ENCODE assay signal across 18 mouse cellular contexts in genomic region chr12:5266773-5267172, GRCm38 (mm10).
DNase-seq lines count a peak whose midpoint lies in the region; ATAC-seq lines count a peak whose summit lies in the region.
"Had no signal": no experiment of that assay in that cellular context is flagged by ENCODE, and none has a peak within 500 bp of the region (broad histone marks: within the 10 kb centered on the region; RNA-seq: fewer than 3 reads in every experiment).

No protein-coding gene starts in this region.

- peaks cover 4% of the 10 kb centered on the region; the same call in 1 of the 2 replicates for H3K36me3 ChIP-seq in hindbrain, embryonic 10.5 days
- H3K36me3 ChIP-seq in hindbrain, embryonic 11.5 days (ENCODE audit: control insufficient read depth, insufficient read depth, low read length), result no peaks in the 10 kb centered on the region
- no peaks in the 10 kb centered on the region for H3K36me3 ChIP-seq in midbrain, embryonic 11.5 days (ENCODE audit: control insufficient read depth, insufficient read depth, low read length)
- H3K36me3 ChIP-seq in midbrain, embryonic 13.5 days, result no peaks in the 10 kb centered on the region
- no peaks in the 10 kb centered on the region for H3K36me3 ChIP-seq in intestine, embryonic 15.5 days
- no peaks in the 10 kb centered on the region for H3K36me3 ChIP-seq in stomach, embryonic 16.5 days (ENCODE audit: control insufficient read depth, insufficient read depth, low read length)
- H3K36me3 ChIP-seq: embryonic facial prominence, embryonic 12.5 days; kidney, embryonic 15.5 days; limb, embryonic 15.5 days; neural tube, embryonic 13.5 days had no signal

- peaks cover 49% of the 10 kb centered on the region for H3K4me1 ChIP-seq in hindbrain, embryonic 10.5 days (replicated peaks)
- peaks cover 11% of the 10 kb centered on the region for H3K4me1 ChIP-seq in hindbrain, embryonic 11.5 days (replicated peaks; ENCODE audit: control insufficient read depth, insufficient read depth, low read length)
- H3K4me1 ChIP-seq in midbrain, embryonic 11.5 days (ENCODE audit: control insufficient read depth, insufficient read depth, low read length), result peaks cover 19% of the 10 kb centered on the region
- peaks cover 44% of the 10 kb centered on the region for H3K4me1 ChIP-seq in midbrain, embryonic 13.5 days (replicated peaks)
- peaks cover 18% of the 10 kb centered on the region; the same call in 1 of the 2 replicates for H3K4me1 ChIP-seq in intestine, embryonic 15.5 days (replicated peaks)
- peaks cover 25% of the 10 kb centered on the region for H3K4me1 ChIP-seq in stomach, embryonic 16.5 days (ENCODE audit: control insufficient read depth, insufficient read depth, low read length)

- no peak overlapping the region for H3K4me2 ChIP-seq in hindbrain, embryonic 11.5 days (replicated peaks; ENCODE audit: low read depth, low read length)
- no peak overlapping the region for H3K4me2 ChIP-seq in midbrain, embryonic 11.5 days
- no peak overlapping the region for H3K4me2 ChIP-seq in midbrain, embryonic 13.5 days (replicated peaks)
- no peak overlapping the region for H3K4me2 ChIP-seq in intestine, embryonic 15.5 days (replicated peaks)
- no peak overlapping the region for H3K4me2 ChIP-seq in stomach, embryonic 16.5 days (ENCODE audit: low read depth, low read length)
- H3K4me2 ChIP-seq: embryonic facial prominence, embryonic 12.5 days; kidney, embryonic 15.5 days; limb, embryonic 15.5 days; neural tube, embryonic 13.5 days had no signal

- no peak for ATAC-seq in hindbrain, embryonic 11.5 days (ENCODE audit: low FRiP score)
- ATAC-seq in midbrain, embryonic 11.5 days (ENCODE audit: low FRiP score), result peak; percentile 31; the same call in 1 of the 2 replicates
- ATAC-seq in midbrain, embryonic 13.5 days, result no peak
- peak; percentile 58 for ATAC-seq in intestine, embryonic 15.5 days
- ATAC-seq in stomach, embryonic 16.5 days (ENCODE audit: insufficient read depth, low FRiP score), result peak; percentile 39; the same call in 1 of the 2 replicates
- ATAC-seq: forebrain, postnatal 0 days; liver, postnatal 0 days had no signal

- no peaks in the 10 kb centered on the region for H3K9me3 ChIP-seq in hindbrain, embryonic 10.5 days
- no peaks in the 10 kb centered on the region for H3K9me3 ChIP-seq in hindbrain, embryonic 11.5 days (ENCODE audit: control insufficient read depth, low read length)
- H3K9me3 ChIP-seq in midbrain, embryonic 11.5 days (ENCODE audit: control insufficient read depth, low read length), result no peaks in the 10 kb centered on the region
- no peaks in the 10 kb centered on the region for H3K9me3 ChIP-seq in midbrain, embryonic 13.5 days
- H3K9me3 ChIP-seq in intestine, embryonic 15.5 days, result no peaks in the 10 kb centered on the region
- no peaks in the 10 kb centered on the region for H3K9me3 ChIP-seq in stomach, embryonic 16.5 days (replicated peaks; ENCODE audit: control insufficient read depth, low read length)
- H3K9me3 ChIP-seq: kidney, embryonic 15.5 days; limb, embryonic 15.5 days; neural tube, embryonic 13.5 days had no signal

- no peak overlapping the region for H3K9ac ChIP-seq in hindbrain, embryonic 11.5 days (ENCODE audit: low read depth, low read length)
- no peak overlapping the region for H3K9ac ChIP-seq in midbrain, embryonic 11.5 days (ENCODE audit: low read length)
- no peak overlapping the region for H3K9ac ChIP-seq in midbrain, embryonic 13.5 days (replicated peaks)
- no peak overlapping the region for H3K9ac ChIP-seq in intestine, embryonic 15.5 days
- no peak overlapping the region for H3K9ac ChIP-seq in stomach, embryonic 16.5 days (ENCODE audit: low read length)
- H3K9ac ChIP-seq: embryonic facial prominence, embryonic 12.5 days; forebrain, postnatal 0 days; kidney, embryonic 15.5 days; limb, embryonic 15.5 days; liver, postnatal 0 days; neural tube, embryonic 13.5 days had no signal

- peak overlapping the region; percentile 86 for H3K27ac ChIP-seq in hindbrain, embryonic 10.5 days
- H3K27ac ChIP-seq in hindbrain, embryonic 11.5 days (ENCODE audit: low read depth, low read length), result no peak overlapping the region
- H3K27ac ChIP-seq in midbrain, embryonic 11.5 days (ENCODE audit: low read depth, low read length), result no peak overlapping the region
- no peak overlapping the region for H3K27ac ChIP-seq in midbrain, embryonic 13.5 days
- no peak overlapping the region for H3K27ac ChIP-seq in intestine, embryonic 15.5 days
- H3K27ac ChIP-seq in stomach, embryonic 16.5 days (ENCODE audit: low read length), result peak overlapping the region; percentile 3; the same call in 1 of the 2 replicates
- H3K27ac ChIP-seq: kidney, embryonic 15.5 days; limb, embryonic 15.5 days; neural tube, embryonic 13.5 days had no signal

- no peak for DNase-seq in hindbrain, embryonic 10.5 days (ENCODE audit: low spot score)
- no peak for DNase-seq in hindbrain, embryonic 11.5 days (ENCODE audit: low spot score)
- no peak for DNase-seq in midbrain, embryonic 11.5 days (ENCODE audit: low spot score, missing footprints)
- no peak for DNase-seq in layer of hippocampus, adult 11-12 months (ENCODE audit: low spot score)
- DNase-seq: adrenal gland, postnatal 36 days; cerebellum, adult 2 months; forebrain, postnatal 0 days; heart, adult 11 months; liver, postnatal 0 days; right cerebral cortex, postnatal 14 days; thymus, postnatal 4 days had no signal

- 86% methylated on average over 4 of the region's 4 CpGs for WGBS in hindbrain, embryonic 10.5 days
- 83% methylated on average over 4 of the region's 4 CpGs for WGBS in hindbrain, embryonic 11.5 days
- 87% methylated on average over 4 of the region's 4 CpGs for WGBS in midbrain, embryonic 11.5 days
- WGBS in midbrain, embryonic 13.5 days, result 84% methylated on average over 4 of the region's 4 CpGs
- WGBS in intestine, embryonic 15.5 days, result 46% methylated on average over 4 of the region's 4 CpGs
- WGBS in stomach, embryonic 16.5 days, result 40% methylated on average over 4 of the region's 4 CpGs

- no peaks in the 10 kb centered on the region for H3K27me3 ChIP-seq in hindbrain, embryonic 10.5 days (ENCODE audit: insufficient read depth, poor library complexity, severe bottlenecking)
- no peaks in the 10 kb centered on the region for H3K27me3 ChIP-seq in hindbrain, embryonic 11.5 days (ENCODE audit: control insufficient read depth, insufficient read depth, low read length)
- no peaks in the 10 kb centered on the region for H3K27me3 ChIP-seq in midbrain, embryonic 11.5 days (ENCODE audit: control insufficient read depth, insufficient read depth, low read length)
- H3K27me3 ChIP-seq in midbrain, embryonic 13.5 days, result no peaks in the 10 kb centered on the region
- H3K27me3 ChIP-seq in intestine, embryonic 15.5 days (replicated peaks), result no peaks in the 10 kb centered on the region
- H3K27me3 ChIP-seq in stomach, embryonic 16.5 days (ENCODE audit: control insufficient read depth, insufficient read depth, low read length), result no peaks in the 10 kb centered on the region
- H3K27me3 ChIP-seq: kidney, embryonic 15.5 days; limb, embryonic 15.5 days; neural tube, embryonic 13.5 days had no signal

- H3K4me3 ChIP-seq in hindbrain, embryonic 10.5 days, result no peak overlapping the region
- no peak overlapping the region for H3K4me3 ChIP-seq in hindbrain, embryonic 11.5 days (ENCODE audit: low read depth, low read length)
- H3K4me3 ChIP-seq in midbrain, embryonic 11.5 days (ENCODE audit: low read depth, low read length), result no peak overlapping the region
- no peak overlapping the region for H3K4me3 ChIP-seq in midbrain, embryonic 13.5 days (replicated peaks)
- no peak overlapping the region for H3K4me3 ChIP-seq in intestine, embryonic 15.5 days (replicated peaks)
- no peak overlapping the region for H3K4me3 ChIP-seq in stomach, embryonic 16.5 days (replicated peaks; ENCODE audit: low read length)
- H3K4me3 ChIP-seq: embryonic facial prominence, embryonic 12.5 days; kidney, embryonic 15.5 days; limb, embryonic 15.5 days; neural tube, embryonic 13.5 days had no signal

Comparison
In these comparisons a context has a peak if more than half of its experiments do, and no peak if none do; other contexts are left out.
1. H3K27ac ChIP-seq: peak in hindbrain, embryonic 10.5 days (single experiment) and stomach, embryonic 16.5 days (single experiment); none in hindbrain, embryonic 11.5 days (single experiment), midbrain, embryonic 11.5 days (single experiment), midbrain, embryonic 13.5 days (single experiment) and intestine, embryonic 15.5 days (single experiment).
2. ATAC-seq: peak in midbrain, embryonic 11.5 days (single experiment), intestine, embryonic 15.5 days (single experiment) and stomach, embryonic 16.5 days (single experiment); none in hindbrain, embryonic 11.5 days (single experiment) and midbrain, embryonic 13.5 days (single experiment).